Mouse (Mus musculus) left cerebral cortex, postnatal 25 days (tissue): ENCODE measurements around the gene Fbxl16. TPM values are rescaled to one million over a fixed set of nuclear protein-coding genes. Genes with fewer than 3 reads are reported as not detected.
A peak's percentile ranks its signal among the peaks of the same experiment; 100 is the strongest.
"Not testable (repeated sequence)": the region's sequence is repeated elsewhere in the genome, so short reads cannot be mapped to it uniquely, and the experiment has no call there.

ENCODE experiments used
- DNase-seq, 2 experiments: peaks; one replicate each; pipeline ENCODE4 v3.0.0; 2022; ENCODE audit warnings: low spot score in 2 of 2, mixed read lengths in 1 of 2
- intact Hi-C: fragments of 180-260 bp; cut with DNase I; formaldehyde crosslinking; loops from one replicate; pipeline ENCODE4 v1.15.1; 2025
- total RNA-seq, 2 experiments: library from RNA; stranded (reverse); gene quantifications; 2 replicates each; pipeline ENCODE4 v1.2.3; 2021

The Fbxl16 gene
- total RNA-seq, 2 experiments from 2014 or later: 648 to 673 TPM

GRCm38 (mm10) chr17:25792615-25793014, 16.3 kb upstream of the Fbxl16 start, which contains the start of gene Fam173a:
TSS of gene Fam173a (minus strand) at chr17:25792901.
- DNase-seq: peak in 1 of 2 experiments; percentile 81
- intact Hi-C loops: no loop called here

DNA sequence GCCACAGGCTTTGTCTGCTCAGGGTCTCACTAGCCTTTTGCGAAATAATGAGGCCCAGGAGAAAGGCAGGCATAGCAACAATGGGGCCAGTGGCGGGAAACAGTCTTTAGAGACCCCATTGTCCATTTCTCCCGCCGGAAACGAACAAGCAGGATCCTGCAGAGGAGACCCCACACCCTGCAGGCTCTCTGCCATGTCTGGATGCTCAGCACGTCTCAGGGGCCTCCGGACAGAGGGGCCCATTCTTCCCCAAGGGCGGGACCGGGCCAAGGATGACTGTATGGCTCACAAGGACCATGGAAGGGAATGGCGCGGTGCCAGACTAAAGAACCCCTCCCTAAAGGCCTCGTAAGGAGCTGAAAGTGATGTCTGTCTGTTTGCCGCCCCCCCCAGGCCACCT, 14.7 kb upstream of the Fbxl16 start:
- intact Hi-C loops: no loop called here
- DNase-seq: no peak

DNA sequence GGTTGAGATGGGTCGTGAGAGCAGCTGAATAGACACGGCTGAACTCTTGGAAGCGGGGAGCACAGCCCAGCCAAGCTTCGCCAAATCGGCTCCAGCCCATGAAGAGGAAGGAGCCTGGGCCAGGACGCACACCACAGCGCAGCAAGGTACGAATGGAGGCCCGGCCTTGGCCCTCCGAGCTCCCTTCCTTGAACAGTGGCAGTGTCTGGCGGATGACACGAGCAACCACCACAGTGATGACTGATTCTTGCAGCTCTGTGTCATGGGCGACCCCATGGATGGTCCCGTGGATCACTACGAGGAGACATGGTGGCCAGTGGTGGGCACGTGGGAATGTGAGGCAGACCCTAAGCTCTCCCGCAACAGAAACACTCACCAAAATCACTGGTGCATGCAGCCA, 13.9 kb upstream of the Fbxl16 start:
- intact Hi-C loops: no loop called here
- DNase-seq: no peak

GRCm38 (mm10) chr17:25795609-25796092, 13.2 kb upstream of the Fbxl16 start, which contains the start of gene AC134908.4:
TSS of gene AC134908.4 (minus strand) at chr17:25795659.
- intact Hi-C loops: no loop called here
- peak in 1 of 2 experiments; percentile 72 for DNase-seq

- DNase-seq: no peak
- intact Hi-C loops: no loop called here
These were observed 12.6 kb upstream of the Fbxl16 start for GRCm38 (mm10) chr17:25796211-25796771.

GRCm38 (mm10) chr17:25796951-25797369, 11.9 kb upstream of the Fbxl16 start, which contains the start of gene Metrn:
TSS of gene Metrn (minus strand) at chr17:25797136.
- DNase-seq: peak in 1 of 2 experiments; percentile 74
- intact Hi-C loops: loop anchor here (1.0 kb wide), 1 partner anchor 24 kb away; the partner anchor contains the start of gene Narfl

DNA sequence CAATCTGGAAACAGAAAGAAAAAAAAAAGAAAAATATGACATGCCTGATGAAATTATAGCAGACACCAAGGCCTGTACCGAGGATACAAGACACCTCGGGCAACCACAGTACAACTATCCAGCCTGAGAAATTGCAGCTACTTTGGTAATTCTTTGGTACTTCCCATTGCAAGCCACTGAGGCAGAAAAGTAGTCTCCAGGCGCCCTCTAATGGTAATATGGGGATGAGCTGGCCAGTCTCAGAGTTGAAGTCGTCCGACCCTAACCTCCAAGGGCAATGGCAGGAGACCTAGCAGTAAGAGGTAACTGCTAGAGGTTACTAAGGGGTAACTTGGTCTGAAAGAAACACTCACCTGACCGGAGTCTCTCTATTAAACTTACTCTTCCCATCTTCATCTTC, 7.9 kb upstream of the Fbxl16 start:
- DNase-seq: peak; percentile 70 to 80
- intact Hi-C loops: loop anchor here (1.0 to 5.0 kb wide), 5 partner anchors 28 to 324 kb away; partner anchors contain the start of gene Narfl

DNA sequence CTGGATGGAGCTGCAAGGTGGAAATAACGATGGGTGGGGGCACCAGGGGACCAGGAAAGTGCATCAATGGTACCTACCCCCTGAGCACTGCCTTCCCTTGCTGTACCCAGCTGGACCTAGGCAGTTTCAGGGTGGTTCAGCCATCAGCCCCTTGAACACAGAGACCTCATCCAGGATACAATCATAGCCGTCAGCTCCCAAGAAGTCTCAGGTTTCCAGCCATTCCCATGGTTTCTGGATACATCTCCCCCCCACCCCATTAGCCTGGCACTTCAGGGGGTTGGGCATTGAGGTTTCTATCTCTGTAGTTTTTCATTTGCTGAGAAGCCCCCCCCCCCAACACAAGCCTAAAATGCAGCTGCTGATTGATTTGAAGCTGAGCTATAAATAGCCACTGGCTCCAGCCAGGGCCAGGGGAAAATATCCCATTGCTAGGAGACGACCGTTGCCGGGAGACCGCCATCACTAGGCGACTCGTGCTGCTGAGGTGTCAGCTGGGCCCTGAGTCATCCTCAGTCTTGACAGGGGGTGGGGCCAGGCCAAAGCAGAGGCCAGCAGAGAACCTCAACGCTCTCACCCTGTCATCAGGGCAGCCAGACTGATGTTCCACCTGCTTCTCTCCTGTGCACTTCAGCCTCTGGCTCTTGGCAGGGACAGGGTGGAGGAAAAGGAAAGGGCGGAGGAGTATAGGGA, 5.9 kb upstream of the Fbxl16 start:
- intact Hi-C loops: loop anchor here (5.0 kb wide), 2 partner anchors 41 to 236 kb away; no protein-coding TSS in a partner anchor
- DNase-seq: peak; percentile 88 to 94

- DNase-seq: no peak
- intact Hi-C loops: loop anchor here (5.0 kb wide), 1 partner anchor 249 kb away; no protein-coding TSS in a partner anchor
These were observed 2.4 kb upstream of the Fbxl16 start for GRCm38 (mm10) chr17:25806507-25806906.

GRCm38 (mm10) chr17:25807452-25807851, 1.4 kb upstream of the Fbxl16 start:
- intact Hi-C loops: loop anchor here (5.0 kb wide), 1 partner anchor 250 kb away; no protein-coding TSS in a partner anchor

DNA sequence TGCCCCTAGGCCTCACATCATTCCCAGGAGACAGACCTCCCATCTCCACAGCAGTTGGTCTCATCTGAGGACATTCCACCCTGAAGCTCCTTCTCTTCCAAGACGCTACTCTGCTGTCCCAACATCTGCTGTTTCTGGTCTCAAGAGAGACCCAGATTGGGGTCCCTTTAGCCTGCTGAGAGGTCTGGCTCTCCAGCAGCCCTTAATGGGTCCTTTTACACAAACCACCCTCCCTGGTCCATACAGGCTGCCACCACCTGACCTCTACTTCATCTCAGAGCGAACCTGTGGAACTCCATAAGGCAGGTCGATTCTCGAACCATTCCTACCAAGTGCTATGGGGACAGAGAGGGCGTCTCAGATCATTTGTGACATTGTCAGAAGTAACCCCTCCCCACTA, 857 bp upstream of the Fbxl16 start:
- intact Hi-C loops: loop anchor here (5.0 kb wide), 1 partner anchor 251 kb away; no protein-coding TSS in a partner anchor
- no peak for DNase-seq

More at GRCm38 (mm10) chr17:25807452-25807851, 1.4 kb upstream of the Fbxl16 start:
- DNase-seq: not testable (repeated sequence)

DNA sequence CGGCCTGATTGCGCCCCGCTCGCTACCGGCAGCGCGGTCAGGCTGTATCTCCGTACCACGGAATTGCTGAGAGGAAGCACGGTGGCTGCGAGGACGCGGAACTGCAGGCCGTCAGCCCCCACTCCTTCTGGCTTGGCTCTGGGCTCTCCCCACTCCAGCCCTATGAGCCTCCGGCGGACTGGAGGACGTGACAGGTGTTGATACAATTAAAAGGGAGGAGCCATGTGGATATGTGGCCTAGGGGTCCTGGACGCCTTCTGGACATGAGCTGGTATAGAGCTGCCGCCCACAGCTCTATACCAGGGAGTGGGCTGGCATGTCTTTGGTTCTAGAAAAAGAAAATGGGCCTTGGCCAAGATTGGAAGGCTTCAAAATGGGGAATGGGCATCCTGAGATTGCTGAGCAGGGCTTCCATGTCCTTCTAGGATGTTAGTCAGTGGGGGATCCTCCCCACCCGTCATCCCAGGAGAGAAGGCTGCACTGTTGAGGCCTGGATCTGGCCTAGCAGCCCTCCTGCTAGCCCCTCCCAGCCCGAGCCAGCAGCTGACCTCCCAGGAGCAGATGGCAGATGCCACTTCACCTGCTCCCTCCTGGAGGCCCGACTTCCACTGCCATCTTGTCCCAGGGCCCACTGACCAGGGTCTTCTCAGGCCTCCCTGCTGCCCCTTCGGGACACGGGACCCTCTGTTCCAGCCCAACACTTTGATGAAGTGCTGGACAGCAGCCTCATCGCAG, 888 bp downstream of the Fbxl16 start:
- peak in 1 of 2 experiments; percentile 60 for DNase-seq
- intact Hi-C loops: loop anchor here (5.0 kb wide), 1 partner anchor 252 kb away; no protein-coding TSS in a partner anchor

DNA sequence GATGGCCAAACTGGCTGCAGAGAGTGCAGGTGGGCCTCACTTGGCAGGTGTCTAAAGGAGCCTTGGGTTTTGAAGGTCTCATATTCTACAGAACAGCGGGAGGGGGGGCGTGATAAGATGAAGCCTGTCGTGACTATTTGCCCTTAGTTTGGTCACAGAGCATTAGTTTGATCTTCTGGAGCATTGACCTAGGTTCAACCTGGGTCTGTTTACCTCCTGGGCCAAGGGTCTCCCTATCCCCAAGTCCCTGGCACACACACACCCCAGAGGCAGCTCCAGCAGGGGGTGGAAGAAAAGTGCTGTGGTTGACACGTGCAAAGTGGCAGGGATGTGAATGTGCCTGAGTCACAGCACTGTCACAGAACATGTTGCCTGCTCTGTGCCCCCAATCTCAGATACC, 2.0 kb downstream of the Fbxl16 start:
- no peak for DNase-seq

GRCm38 (mm10) chr17:25813471-25813870, 4.6 kb downstream of the Fbxl16 start:
- peak; percentile 86 to 96 for DNase-seq
- intact Hi-C loops: loop anchor here (1.0 kb wide), 1 partner anchor 10 kb away; the partner anchor contains the start of gene Wdr24

More for the DNA sequence above, 2.0 kb downstream of the Fbxl16 start:
- intact Hi-C loops: no loop called here

DNA sequence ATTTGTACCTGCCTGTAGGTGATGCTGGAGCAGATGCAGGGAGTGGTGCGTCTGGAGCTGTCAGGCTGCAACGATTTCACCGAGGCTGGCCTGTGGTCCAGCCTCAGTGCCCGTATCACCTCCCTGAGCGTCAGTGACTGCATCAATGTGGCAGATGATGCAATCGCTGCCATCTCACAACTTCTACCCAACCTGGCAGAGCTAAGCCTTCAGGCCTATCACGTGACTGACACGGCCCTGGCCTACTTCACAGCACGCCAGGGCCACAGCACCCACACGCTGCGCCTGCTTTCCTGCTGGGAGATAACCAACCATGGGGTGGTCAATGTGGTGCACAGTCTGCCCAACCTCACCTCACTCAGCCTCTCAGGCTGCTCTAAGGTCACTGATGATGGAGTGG, 8.8 kb downstream of the Fbxl16 start:
- no peak for DNase-seq
- intact Hi-C loops: no loop called here

DNA sequence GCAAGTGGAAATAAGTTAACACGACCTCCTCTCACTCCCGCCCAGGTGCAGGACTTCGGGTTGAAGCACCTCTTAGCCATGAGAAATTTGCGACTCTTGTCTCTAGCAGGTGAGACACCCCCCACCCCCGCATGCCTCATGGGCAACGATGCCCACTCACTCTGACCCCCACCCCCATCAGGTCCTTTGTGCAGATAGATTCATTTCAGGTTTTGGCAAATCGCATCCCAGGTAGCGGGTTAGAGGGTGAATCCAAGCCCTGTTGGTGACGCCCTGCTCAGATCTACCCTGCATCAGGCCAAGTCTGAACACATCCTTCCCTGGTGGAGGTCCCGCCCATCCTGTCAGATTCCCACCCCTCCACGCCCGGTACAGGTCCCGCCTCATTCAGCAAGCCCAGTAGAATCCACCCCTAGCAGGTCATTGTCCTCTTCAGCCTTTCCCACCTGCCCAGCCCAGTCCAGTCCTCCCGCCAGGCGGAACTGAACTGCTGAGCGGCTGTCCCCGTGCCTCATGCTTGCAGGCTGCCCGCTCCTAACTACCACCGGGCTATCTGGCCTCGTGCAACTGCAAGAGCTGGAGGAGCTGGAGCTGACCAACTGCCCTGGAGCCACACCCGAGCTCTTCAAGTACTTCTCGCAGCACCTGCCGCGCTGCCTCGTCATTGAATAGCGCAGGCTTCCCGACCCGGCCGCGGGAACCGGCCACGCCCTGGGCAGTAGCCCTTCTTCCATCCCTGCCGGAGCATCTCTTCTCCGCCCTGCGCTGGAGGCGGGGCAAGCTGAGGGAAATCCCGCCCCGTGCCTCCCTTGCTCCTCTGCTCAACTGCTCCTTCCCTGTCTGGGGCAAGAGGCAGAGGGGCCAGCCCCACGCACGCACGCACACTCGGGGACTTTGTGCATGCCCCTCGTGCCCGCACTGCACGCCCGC, 10.2 kb downstream of the Fbxl16 start:
- intact Hi-C loops: no loop called here
- no peak for DNase-seq

DNA sequence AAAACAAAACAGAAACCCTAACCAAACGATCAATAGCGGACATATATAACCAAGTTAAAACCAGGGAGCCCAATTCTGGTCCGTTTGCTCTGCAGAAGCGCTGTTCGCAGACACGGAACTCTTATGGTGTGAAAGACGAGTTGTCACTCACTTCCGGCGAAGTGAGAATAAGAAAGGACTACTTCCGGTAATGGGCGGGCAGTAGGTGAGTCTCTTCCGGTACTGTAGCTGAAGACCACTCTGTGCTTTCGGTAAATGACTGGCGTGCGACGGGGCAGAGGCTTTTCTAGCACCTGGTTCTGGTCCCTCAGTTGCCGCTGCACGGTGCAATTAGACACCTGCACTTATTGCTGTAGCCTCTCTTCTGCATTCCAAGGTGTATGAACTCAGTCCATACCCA, 14.6 kb downstream of the Fbxl16 start, which contains the start of gene Wdr24:
Gene Wdr24 (plus strand): TSS at position 176 of the 400 bp plus-strand sequence.
- DNase-seq: peak; percentile 80 to 89
- intact Hi-C loops: loop anchor here (1.0 kb wide), 1 partner anchor 10 kb away; no protein-coding TSS in a partner anchor
